Mouse (Mus musculus): ENCODE data around the gene Gpr156. TPM values are rescaled to one million over a fixed set of nuclear protein-coding genes. Genes with fewer than 3 reads are reported as not detected.

Gene Gpr156
- total RNA-seq, 1 experiment: 0.22 TPM

DNA sequence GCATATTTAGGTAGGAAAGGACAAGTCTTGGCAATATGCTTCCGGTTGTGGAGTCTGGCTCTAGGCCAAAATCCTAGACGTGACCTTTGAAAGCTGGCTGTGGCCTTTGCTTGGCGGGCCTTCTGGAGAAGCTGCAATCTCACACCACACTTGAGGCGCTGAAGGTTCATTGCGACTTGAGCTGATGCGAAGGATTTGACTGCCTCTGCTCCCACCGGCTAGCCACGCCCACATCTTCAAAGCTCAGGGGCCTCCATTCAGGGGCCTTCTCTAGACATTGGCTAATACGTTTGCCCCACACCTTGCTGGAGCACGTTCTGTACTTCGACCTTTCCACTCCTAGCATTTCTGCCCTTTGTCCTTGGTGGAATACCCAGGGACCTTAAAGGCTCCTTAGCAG lies 15.0 kb upstream of the Gpr156 start:
- TF ChIP-seq ZNF384 (IDR thresholded peaks at IDR 0.05; ENCODE audit: low read depth, low read length): no peak
- TF ChIP-seq HCFC1 (IDR thresholded peaks at IDR 0.05; ENCODE audit: borderline replicate concordance, insufficient read depth, low read length): no peak
- TF ChIP-seq MAFK (IDR thresholded peaks at IDR 0.05; ENCODE audit: insufficient read depth, low read depth, low read length): no peak
- TF ChIP-seq ZC3H11A (IDR thresholded peaks at IDR 0.05; ENCODE audit: borderline replicate concordance, low read depth, low read length): no peak
- TF ChIP-seq CHD2 (IDR thresholded peaks at IDR 0.05; ENCODE audit: low read depth, low read length): no peak
- in situ Hi-C loops (cut with MboI; ENCODE audit: low sequenced_read_pairs in 2 of 2, unreplicated experiment in 2 of 2): no loop called here
- H3K9ac ChIP-seq (ENCODE audit: insufficient read depth, low read depth, low read length, poor library complexity, severe bottlenecking): no peak overlapping the region

GRCm38 (mm10) chr16:37906456-37906855 lies 9.8 kb upstream of the Gpr156 start:
- no peaks in the 10 kb centered on the region for H3K36me3 ChIP-seq (ENCODE audit: control insufficient read depth, insufficient read depth, low read length, poor library complexity, severe bottlenecking)
- TF ChIP-seq CHD2 (IDR thresholded peaks at IDR 0.05; ENCODE audit: low read depth, low read length) (no peak), ZC3H11A (IDR thresholded peaks at IDR 0.05; ENCODE audit: borderline replicate concordance, low read depth, low read length) (no peak), ZNF384 (IDR thresholded peaks at IDR 0.05; ENCODE audit: low read depth, low read length) (no peak), HCFC1 (IDR thresholded peaks at IDR 0.05; ENCODE audit: borderline replicate concordance, insufficient read depth, low read length) (no peak), MAFK (IDR thresholded peaks at IDR 0.05; ENCODE audit: insufficient read depth, low read depth, low read length) (no peak)
- H3K4me3 ChIP-seq (ENCODE audit: insufficient read depth in 1 of 2, low read depth in 1 of 2, low read length in 2 of 2, poor library complexity in 1 of 2, severe bottlenecking in 1 of 2): no peak overlapping the region
- no peak overlapping the region for H3K27ac ChIP-seq (ENCODE audit: insufficient read depth, low read depth, low read length, poor library complexity, severe bottlenecking)
- in situ Hi-C loops (cut with MboI; ENCODE audit: low sequenced_read_pairs in 2 of 2, unreplicated experiment in 2 of 2): no loop called here
- no peak for DNase-seq (ENCODE audit: low read depth, low spot score)
- no peaks in the 10 kb centered on the region for H3K9me3 ChIP-seq (ENCODE audit: control insufficient read depth, insufficient read depth, low read depth, low read length)
- no peak overlapping the region for H3K9ac ChIP-seq (ENCODE audit: insufficient read depth, low read depth, low read length, poor library complexity, severe bottlenecking)
- no peaks in the 10 kb centered on the region for H3K4me1 ChIP-seq (ENCODE audit: control insufficient read depth in 2 of 2, insufficient read depth in 2 of 2, low read length in 2 of 2, poor library complexity in 1 of 2)

More for the DNA sequence above, 15.0 kb upstream of the Gpr156 start:
- DNase-seq (ENCODE audit: low read depth, low spot score): no peak
- no peaks in the 10 kb centered on the region for H3K36me3 ChIP-seq (ENCODE audit: control insufficient read depth, insufficient read depth, low read length, poor library complexity, severe bottlenecking)
- H3K4me3 ChIP-seq (ENCODE audit: insufficient read depth in 1 of 2, low read depth in 1 of 2, low read length in 2 of 2, poor library complexity in 1 of 2, severe bottlenecking in 1 of 2): no peak overlapping the region
- no peaks in the 10 kb centered on the region for H3K4me1 ChIP-seq (ENCODE audit: control insufficient read depth in 2 of 2, insufficient read depth in 2 of 2, low read length in 2 of 2, poor library complexity in 1 of 2)
- no peak overlapping the region for H3K27ac ChIP-seq (ENCODE audit: insufficient read depth, low read depth, low read length, poor library complexity, severe bottlenecking)
- H3K9me3 ChIP-seq (ENCODE audit: control insufficient read depth, insufficient read depth, low read depth, low read length): no peaks in the 10 kb centered on the region

- Histone ChIP-seq H3K4me1 (ENCODE audit: control insufficient read depth in 2 of 2, insufficient read depth in 2 of 2, low read length in 2 of 2, poor library complexity in 1 of 2) (no peaks in the 10 kb centered on the region), H3K9me3 (ENCODE audit: control insufficient read depth, insufficient read depth, low read depth, low read length) (no peaks in the 10 kb centered on the region), H3K27ac (ENCODE audit: insufficient read depth, low read depth, low read length, poor library complexity, severe bottlenecking) (no peak overlapping the region), H3K4me3 (ENCODE audit: insufficient read depth in 1 of 2, low read depth in 1 of 2, low read length in 2 of 2, poor library complexity in 1 of 2, severe bottlenecking in 1 of 2) (no peak overlapping the region), H3K9ac (ENCODE audit: insufficient read depth, low read depth, low read length, poor library complexity, severe bottlenecking) (no peak overlapping the region), H3K36me3 (ENCODE audit: control insufficient read depth, insufficient read depth, low read length, poor library complexity, severe bottlenecking) (no peaks in the 10 kb centered on the region)
- TF ChIP-seq CHD2 (IDR thresholded peaks at IDR 0.05; ENCODE audit: low read depth, low read length): no peak
- no peak for TF ChIP-seq MAFK (IDR thresholded peaks at IDR 0.05; ENCODE audit: insufficient read depth, low read depth, low read length)
- no peak for TF ChIP-seq ZNF384 (IDR thresholded peaks at IDR 0.05; ENCODE audit: low read depth, low read length)
- no peak for TF ChIP-seq HCFC1 (IDR thresholded peaks at IDR 0.05; ENCODE audit: borderline replicate concordance, insufficient read depth, low read length)
- no peak for TF ChIP-seq ZC3H11A (IDR thresholded peaks at IDR 0.05; ENCODE audit: borderline replicate concordance, low read depth, low read length)
- in situ Hi-C loops (cut with MboI; ENCODE audit: low sequenced_read_pairs in 2 of 2, unreplicated experiment in 2 of 2): no loop called here
- no peak for DNase-seq (ENCODE audit: low read depth, low spot score)
Measured at GRCm38 (mm10) chr16:37911086-37911485, 5.2 kb upstream of the Gpr156 start.

DNA sequence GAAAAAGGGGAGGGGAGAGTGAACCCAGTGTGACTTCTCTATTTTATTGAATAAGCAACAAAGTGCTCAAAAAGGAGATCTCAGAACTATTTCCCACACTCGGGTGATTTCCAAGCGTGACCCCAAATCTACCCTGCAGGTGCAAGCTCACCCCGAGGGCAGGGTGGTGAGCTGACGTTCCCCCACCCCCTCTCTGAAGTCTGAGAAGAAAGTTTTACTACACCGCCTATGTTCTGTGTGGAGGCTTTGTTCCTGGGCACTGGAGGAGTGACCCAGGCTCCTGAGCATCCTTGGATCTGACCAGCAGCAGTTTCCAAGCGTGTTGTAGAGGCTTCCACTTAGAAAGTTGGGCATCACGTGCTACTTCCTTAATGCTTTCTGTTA lies 514 bp downstream of the Gpr156 start:
- no peak overlapping the region for H3K27ac ChIP-seq (ENCODE audit: insufficient read depth, low read depth, low read length, poor library complexity, severe bottlenecking)

DNA sequence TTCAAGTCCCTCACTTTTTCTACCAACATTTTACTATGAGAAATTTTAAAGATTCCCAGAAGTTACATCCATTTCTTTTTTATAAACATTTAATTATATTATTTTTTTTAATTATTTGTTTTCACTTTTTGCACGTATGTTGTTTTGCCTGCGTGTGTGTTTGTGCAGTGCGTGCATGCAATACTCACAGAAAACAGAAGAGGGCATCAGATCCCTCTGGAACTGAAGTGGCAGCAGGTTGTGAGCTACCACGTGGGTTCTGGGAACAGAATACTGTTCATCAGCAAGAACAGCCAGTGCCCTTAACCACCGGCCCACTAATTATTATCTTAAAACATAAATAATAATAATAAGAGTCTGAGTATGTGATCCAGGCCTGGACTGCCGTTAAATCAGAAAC lies 2.7 kb downstream of the Gpr156 start:
- H3K4me3 ChIP-seq (ENCODE audit: insufficient read depth in 1 of 2, low read depth in 1 of 2, low read length in 2 of 2, poor library complexity in 1 of 2, severe bottlenecking in 1 of 2): no peak overlapping the region
- no peaks in the 10 kb centered on the region for H3K9me3 ChIP-seq (ENCODE audit: control insufficient read depth, insufficient read depth, low read depth, low read length)
- H3K9ac ChIP-seq (ENCODE audit: insufficient read depth, low read depth, low read length, poor library complexity, severe bottlenecking): no peak overlapping the region
- no peak overlapping the region for H3K27ac ChIP-seq (ENCODE audit: insufficient read depth, low read depth, low read length, poor library complexity, severe bottlenecking)
- DNase-seq (ENCODE audit: low read depth, low spot score): peak; percentile 47
- in situ Hi-C loops (cut with MboI; ENCODE audit: low sequenced_read_pairs in 2 of 2, unreplicated experiment in 2 of 2): no loop called here
- H3K4me1 ChIP-seq (ENCODE audit: control insufficient read depth in 2 of 2, insufficient read depth in 2 of 2, low read length in 2 of 2, poor library complexity in 1 of 2): no peaks in the 10 kb centered on the region
- no peaks in the 10 kb centered on the region for H3K36me3 ChIP-seq (ENCODE audit: control insufficient read depth, insufficient read depth, low read length, poor library complexity, severe bottlenecking)
- TF ChIP-seq CHD2 (IDR thresholded peaks at IDR 0.05; ENCODE audit: low read depth, low read length) (no peak), HCFC1 (IDR thresholded peaks at IDR 0.05; ENCODE audit: borderline replicate concordance, insufficient read depth, low read length) (no peak), ZC3H11A (IDR thresholded peaks at IDR 0.05; ENCODE audit: borderline replicate concordance, low read depth, low read length) (peak; percentile 57; the same call in 1 of the 2 replicates), MAFK (IDR thresholded peaks at IDR 0.05; ENCODE audit: insufficient read depth, low read depth, low read length) (peak; percentile 16; the same call in 1 of the 2 replicates), ZNF384 (IDR thresholded peaks at IDR 0.05; ENCODE audit: low read depth, low read length) (no peak)

More for the DNA sequence above, 514 bp downstream of the Gpr156 start:
- in situ Hi-C loops (cut with MboI; ENCODE audit: low sequenced_read_pairs in 2 of 2, unreplicated experiment in 2 of 2): no loop called here
- DNase-seq (ENCODE audit: low read depth, low spot score): no peak
- H3K9me3 ChIP-seq (ENCODE audit: control insufficient read depth, insufficient read depth, low read depth, low read length): no peaks in the 10 kb centered on the region
- peak overlapping the region in 1 of 2 experiments; percentile 68; a peak in 2 of 4 replicates for H3K4me3 ChIP-seq (ENCODE audit: insufficient read depth in 1 of 2, low read depth in 1 of 2, low read length in 2 of 2, poor library complexity in 1 of 2, severe bottlenecking in 1 of 2)
- H3K4me1 ChIP-seq (ENCODE audit: control insufficient read depth in 2 of 2, insufficient read depth in 2 of 2, low read length in 2 of 2, poor library complexity in 1 of 2): no peaks in the 10 kb centered on the region
- TF ChIP-seq ZC3H11A (IDR thresholded peaks at IDR 0.05; ENCODE audit: borderline replicate concordance, low read depth, low read length) (no peak), ZNF384 (IDR thresholded peaks at IDR 0.05; ENCODE audit: low read depth, low read length) (no peak), CHD2 (IDR thresholded peaks at IDR 0.05; ENCODE audit: low read depth, low read length) (no peak), MAFK (IDR thresholded peaks at IDR 0.05; ENCODE audit: insufficient read depth, low read depth, low read length) (no peak), HCFC1 (IDR thresholded peaks at IDR 0.05; ENCODE audit: borderline replicate concordance, insufficient read depth, low read length) (no peak)
- H3K9ac ChIP-seq (ENCODE audit: insufficient read depth, low read depth, low read length, poor library complexity, severe bottlenecking): no peak overlapping the region
- H3K36me3 ChIP-seq (ENCODE audit: control insufficient read depth, insufficient read depth, low read length, poor library complexity, severe bottlenecking): no peaks in the 10 kb centered on the region

Data from ES-E14 (cell line).